Mouse (Mus musculus) fibroblast of lung, adult 2 months (primary cell): Measurements from ENCODE around the gene Cnppd1.

ENCODE experiments used
- DNase-seq: peaks from one replicate; pipeline ENCODE4 v3.0.0-alpha.2; 2011; ENCODE audit warnings: low read depth

Gene Cnppd1

DNA sequence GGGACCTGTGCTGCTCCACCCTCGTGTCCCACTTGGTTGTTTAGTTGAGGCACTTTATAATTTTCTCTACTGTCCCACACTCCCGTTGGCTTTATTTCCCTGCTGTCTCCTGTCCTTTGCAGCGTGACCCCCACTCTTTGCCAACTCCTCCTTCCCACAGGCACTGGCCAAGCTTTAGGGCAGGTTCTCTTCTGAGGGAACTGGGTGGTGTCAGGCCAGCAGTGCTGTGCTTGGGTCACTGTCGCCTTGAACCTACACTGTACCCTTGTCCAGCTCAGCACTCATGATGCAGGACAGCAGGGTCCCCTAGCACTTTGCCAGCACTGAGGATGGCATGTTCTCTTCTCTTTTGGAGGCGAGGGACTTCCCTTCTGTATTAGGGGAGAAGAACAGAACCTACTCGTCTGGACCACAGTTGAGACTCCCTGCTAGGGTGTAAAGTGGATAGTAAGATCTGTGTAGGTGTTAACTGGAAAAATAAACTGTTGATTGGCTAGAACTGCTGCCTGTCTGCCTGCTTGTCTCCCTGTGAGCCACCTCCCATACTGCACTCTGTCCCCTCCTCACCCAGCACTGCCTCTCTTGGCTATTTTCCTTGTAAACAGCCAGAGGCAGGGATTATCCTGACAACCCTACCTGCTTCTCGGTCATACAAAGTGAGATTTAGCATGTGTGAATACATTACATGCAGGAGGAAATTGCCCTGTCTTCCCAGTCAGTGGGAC lies 5.1 kb upstream of the Cnppd1 start:
- DNase-seq = no peak

DNA sequence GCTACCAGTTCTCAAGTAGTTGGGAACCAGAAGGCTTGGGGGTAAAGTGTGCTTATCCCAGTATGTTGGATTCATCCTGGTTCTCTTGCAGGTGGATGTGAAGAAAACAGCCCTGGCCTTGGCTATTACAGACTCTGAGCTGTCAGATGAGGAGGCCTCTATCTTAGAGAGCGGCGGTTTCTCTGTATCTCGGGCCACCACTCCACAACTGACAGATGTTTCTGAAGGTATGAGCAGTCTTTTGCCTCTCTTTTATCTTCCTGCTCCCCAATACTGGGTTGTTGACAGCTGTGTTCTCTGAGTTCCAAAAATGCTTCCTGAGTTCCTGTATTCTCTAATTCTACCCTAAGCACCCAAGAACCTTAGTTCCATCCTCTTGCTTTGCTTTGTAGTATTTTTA lies 3.1 kb upstream of the Cnppd1 start:
- no peak for DNase-seq

DNA sequence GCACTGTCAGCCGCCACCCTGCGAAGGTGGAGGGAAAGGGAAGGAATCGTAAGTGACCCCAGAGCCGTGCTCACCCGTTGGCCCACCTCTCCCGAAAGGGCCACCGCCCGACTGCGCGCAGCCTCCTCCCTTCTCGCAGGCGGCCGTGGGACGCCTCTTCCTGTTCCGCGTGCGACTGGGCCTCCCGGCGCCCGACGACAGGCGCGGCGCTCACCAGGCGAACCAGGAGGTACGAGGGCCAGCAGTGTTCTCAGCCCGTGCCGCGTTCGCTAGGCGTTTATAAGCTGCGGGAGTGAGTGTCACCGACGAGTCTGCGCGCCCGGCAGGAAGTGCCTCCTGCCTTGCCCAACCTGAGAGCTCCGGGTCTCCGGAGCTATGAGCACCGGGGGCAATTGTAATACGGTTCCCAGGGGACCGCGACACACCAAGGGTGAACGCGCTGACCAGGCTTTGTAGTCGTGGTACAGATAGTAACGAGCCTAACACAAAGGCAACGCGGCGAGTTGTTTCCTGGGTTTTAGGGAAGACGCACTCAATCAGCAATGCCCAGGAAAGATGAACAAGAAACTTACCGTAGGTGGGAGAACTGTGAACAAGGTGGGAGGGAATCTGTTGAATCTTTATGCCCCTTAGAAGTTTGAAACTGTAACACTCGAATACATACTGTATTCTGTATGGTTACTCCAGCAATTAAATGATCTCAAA lies 873 bp downstream of the Cnppd1 start:
- DNase-seq = peak; percentile 34

DNA sequence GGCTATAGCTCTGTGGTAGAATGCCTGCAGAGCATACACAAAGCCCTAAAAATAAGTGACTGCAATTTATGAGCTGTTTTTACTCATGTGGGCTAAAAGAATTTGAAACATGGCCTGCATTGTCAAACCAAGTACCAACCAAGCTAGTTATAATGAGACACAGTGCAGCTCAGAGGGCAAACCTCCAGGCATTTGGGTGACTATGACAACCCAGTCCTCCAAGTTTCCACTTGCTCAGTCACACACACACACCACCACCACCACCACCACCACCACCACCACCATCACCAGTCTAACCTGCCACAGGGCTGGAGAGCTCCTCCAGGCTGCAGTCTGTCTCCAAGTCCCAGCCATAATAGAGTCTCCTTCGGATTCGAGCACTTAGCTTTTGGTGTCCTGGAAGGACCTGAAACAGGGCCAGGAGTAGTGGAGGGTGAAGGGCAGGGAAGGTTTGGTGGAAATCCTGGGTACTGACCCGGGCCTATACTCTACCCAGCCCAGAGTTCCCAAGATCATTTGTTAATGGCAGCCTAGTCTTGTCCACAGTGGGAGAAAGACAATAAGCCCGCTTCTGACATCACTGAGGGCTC lies 1.8 kb downstream of the Cnppd1 start:
- no peak for DNase-seq

- DNase-seq = no peak
These were observed 4.1 kb downstream of the Cnppd1 start for GRCm38 (mm10) chr1:75138448-75138847.

DNA sequence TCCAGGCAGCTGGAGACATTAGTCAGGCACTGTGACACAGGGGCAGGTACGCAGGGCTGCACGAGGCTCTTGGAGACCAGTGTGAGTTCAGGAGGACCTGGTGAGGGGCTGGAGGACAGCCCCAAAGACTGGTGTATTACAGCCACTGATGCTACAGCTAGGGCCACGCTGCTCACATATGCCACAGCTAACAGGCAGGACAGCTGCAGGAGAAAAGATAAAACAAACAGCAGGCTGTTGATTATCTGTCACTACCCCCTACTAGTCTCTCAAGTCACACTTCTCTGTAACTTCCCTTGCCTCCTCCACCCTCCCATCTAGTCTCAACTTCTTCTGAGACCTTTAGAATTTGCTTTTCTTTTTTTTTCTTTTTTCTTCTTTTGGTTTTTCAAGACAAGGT lies 5.8 kb downstream of the Cnppd1 start:
- no peak for DNase-seq

GRCm38 (mm10) chr1:75136293-75136692 lies 6.2 kb downstream of the Cnppd1 start:
- no peak for DNase-seq

GRCm38 (mm10) chr1:75133421-75134207 lies 8.9 kb downstream of the Cnppd1 start, which contains the start of gene Slc23a3:
Slc23a3 (minus strand) TSS chr1:75133890.
- DNase-seq = no peak

DNA sequence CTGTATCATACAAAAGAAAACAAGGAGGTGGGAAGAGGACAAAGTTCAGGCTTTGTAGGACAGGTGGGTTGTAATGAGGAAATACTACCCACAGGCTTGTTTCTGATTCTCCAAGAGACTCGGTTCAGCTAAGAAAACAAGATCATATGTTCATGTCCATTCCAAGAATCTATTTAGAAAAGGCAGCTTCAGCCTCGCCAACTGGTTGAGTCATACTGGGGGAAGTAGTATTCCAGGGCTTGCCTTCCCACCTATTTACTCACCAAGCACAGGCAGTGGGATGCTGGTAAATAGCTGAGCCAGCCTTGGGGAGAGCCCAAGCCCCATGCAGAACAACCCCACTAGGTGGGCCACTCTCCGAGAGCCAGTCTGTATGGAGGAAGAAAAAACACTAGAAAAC lies 13.9 kb downstream of the Cnppd1 start:
- peak; percentile 49 for DNase-seq

GRCm38 (mm10) chr1:75125418-75125817 lies 17.1 kb downstream of the Cnppd1 start:
- DNase-seq = no peak

GRCm38 (mm10) chr1:75124346-75125321 lies 17.9 kb downstream of the Cnppd1 start, which contains the start of gene Nhej1:
Nhej1 (minus strand) TSS chr1:75125200.
- peak; percentile 88 for DNase-seq

DNA sequence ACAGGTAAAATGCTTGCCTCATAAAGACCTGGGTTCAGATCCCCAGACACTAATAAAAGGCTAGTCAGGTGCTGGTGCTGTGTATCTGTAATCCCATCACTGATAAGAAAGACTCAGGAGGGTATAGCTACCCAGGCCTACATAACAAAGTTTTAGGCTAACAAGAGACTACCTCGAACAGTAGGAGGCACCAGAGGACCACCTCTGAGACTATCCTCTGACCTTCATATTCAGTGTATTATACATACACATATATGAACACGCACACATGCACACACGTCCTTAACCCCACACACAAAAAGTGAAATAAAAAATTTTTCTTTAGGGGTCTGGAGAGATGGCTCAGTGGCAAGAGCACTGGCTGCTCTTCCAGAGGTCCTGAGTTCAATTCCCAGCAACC lies 20.3 kb downstream of the Cnppd1 start:
- DNase-seq = no peak
